Mouse (Mus musculus) cerebellum, adult 2 months (tissue): ENCODE results near the gene Cabp7.

ENCODE experiments used
- CTCF ChIP-seq: fragments of 200-500 bp; IDR thresholded peaks from 2 replicates; pipeline ENCODE4 v1.5.1; 2011; ENCODE audit warnings: low read depth, mild to moderate bottlenecking, control low read depth, low read length, moderate library complexity, borderline replicate concordance; ENCODE audit not compliant: insufficient read depth
- POLR2A ChIP-seq: fragments of 200-500 bp; IDR thresholded peaks from 2 replicates; pipeline ENCODE4 v1.6.1; 2011; ENCODE audit warnings: low read length, control low read depth, borderline replicate concordance; ENCODE audit not compliant: insufficient read depth

DNA sequence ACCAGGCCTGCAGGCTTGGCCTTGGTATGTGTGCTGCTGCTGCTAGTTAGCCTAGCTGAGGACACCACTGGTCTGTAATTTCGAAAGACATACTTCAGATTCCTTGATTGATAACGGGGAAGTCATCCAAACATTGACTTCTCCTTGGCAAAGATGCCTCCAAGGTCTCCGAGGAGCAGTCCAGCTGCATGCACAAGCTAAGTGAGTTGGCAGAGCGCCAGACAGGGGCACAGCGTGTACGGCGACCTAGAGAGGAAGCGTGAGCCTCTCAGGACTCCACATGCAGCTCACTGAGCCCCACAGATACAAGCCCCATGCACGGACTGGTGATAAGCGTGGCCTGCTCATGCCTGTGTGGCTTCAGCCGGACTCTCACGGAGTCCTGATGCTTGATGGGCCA lies 17.0 kb downstream of the Cabp7 start:
- TF ChIP-seq POLR2A (no peak), CTCF (no peak)
